Mouse (Mus musculus) gastrocnemius, postnatal 10 days (tissue): ENCODE data around the gene Nisch. TPM values are rescaled to one million over a fixed set of nuclear protein-coding genes. Genes with fewer than 3 reads are reported as not detected.

Experiments
- DNase-seq: peaks from one replicate; pipeline ENCODE4 v3.0.0; 2021; ENCODE audit warnings: mixed read lengths
- total RNA-seq, 2 experiments: library from RNA; stranded (reverse); gene quantifications; 2 replicates each; pipeline ENCODE4 v1.2.3; 2021

Nisch gene
- total RNA-seq, 2 experiments from 2014 or later = 133 to 183 TPM

- peak; percentile 56 for DNase-seq
Observed at GRCm38 (mm10) chr14:31215157-31216002, 1.4 kb downstream of the Nisch start.

- no peak for DNase-seq
Observed at GRCm38 (mm10) chr14:31214684-31215083, 2.1 kb downstream of the Nisch start.

GRCm38 (mm10) chr14:31213868-31214267 lies 2.9 kb downstream of the Nisch start:
- no peak for DNase-seq

GRCm38 (mm10) chr14:31212499-31212898 lies 4.2 kb downstream of the Nisch start:
- no peak for DNase-seq

- no peak for DNase-seq
Observed at GRCm38 (mm10) chr14:31211854-31212253, 4.9 kb downstream of the Nisch start.

GRCm38 (mm10) chr14:31209133-31209557 lies 7.6 kb downstream of the Nisch start:
- DNase-seq = no peak

- no peak for DNase-seq
Observed at GRCm38 (mm10) chr14:31208084-31208483, 8.7 kb downstream of the Nisch start, which contains the start of gene Tnnc1. Tnnc1 (plus strand) TSS chr14:31208312.

- DNase-seq = no peak
Observed at GRCm38 (mm10) chr14:31207070-31207830, 9.5 kb downstream of the Nisch start.

GRCm38 (mm10) chr14:31206472-31206981 lies 10.2 kb downstream of the Nisch start:
- DNase-seq = peak; percentile 97

- peak; percentile 71 for DNase-seq
Observed at GRCm38 (mm10) chr14:31205562-31206467, 10.9 kb downstream of the Nisch start.

GRCm38 (mm10) chr14:31205244-31205561 lies 11.5 kb downstream of the Nisch start:
- no peak for DNase-seq

GRCm38 (mm10) chr14:31204844-31205243 lies 11.9 kb downstream of the Nisch start:
- DNase-seq = no peak

GRCm38 (mm10) chr14:31200038-31200437 lies 16.7 kb downstream of the Nisch start:
- no peak for DNase-seq

- DNase-seq = no peak
Observed at GRCm38 (mm10) chr14:31199599-31199998, 17.1 kb downstream of the Nisch start.

GRCm38 (mm10) chr14:31197547-31198516 lies 18.9 kb downstream of the Nisch start:
- no peak for DNase-seq

- DNase-seq = no peak
Observed at GRCm38 (mm10) chr14:31195968-31196367, 20.8 kb downstream of the Nisch start.

- DNase-seq = no peak
Observed at GRCm38 (mm10) chr14:31195521-31195920, 21.2 kb downstream of the Nisch start.

GRCm38 (mm10) chr14:31194891-31195513 lies 21.7 kb downstream of the Nisch start:
- peak; percentile 69 for DNase-seq

GRCm38 (mm10) chr14:31194441-31194840 lies 22.3 kb downstream of the Nisch start:
- DNase-seq = no peak

- no peak for DNase-seq
Observed at GRCm38 (mm10) chr14:31193791-31194190, 23.0 kb downstream of the Nisch start.
